9 mouse cellular contexts compared by ENCODE assay signal in genomic region chr5:137334317-137334716, GRCm38 (mm10). TPM values are rescaled to one million over a fixed set of nuclear protein-coding genes. Genes with fewer than 3 reads are reported as not detected.
DNase-seq lines count a peak whose midpoint lies in the region; ATAC-seq and TF ChIP-seq lines count a peak whose summit lies in the region.
"Had no signal": no experiment of that assay in that cellular context is flagged by ENCODE, and none has a peak within 500 bp of the region (broad histone marks: within the 10 kb centered on the region; RNA-seq: fewer than 3 reads in every experiment).

No protein-coding gene starts in this region.

- H3K4me3 ChIP-seq in heart, embryonic 10.5 days = peak overlapping the region; percentile 79
- H3K4me3 ChIP-seq in heart, adult 2 months = no peak overlapping the region
- H3K4me3 ChIP-seq in lung, embryonic 16.5 days (ENCODE audit: low read length) = peak overlapping the region; percentile 64
- H3K4me3 ChIP-seq in limb, embryonic 15.5 days = peak overlapping the region; percentile 69
- peak overlapping the region; percentile 74 for H3K4me3 ChIP-seq in stomach, embryonic 16.5 days (replicated peaks; ENCODE audit: low read length)

- no peak overlapping the region for H3K9ac ChIP-seq in heart, adult 2 months (ENCODE audit: low read depth, low read length)
- peak overlapping the region; percentile 19; the same call in 1 of the 2 replicates for H3K9ac ChIP-seq in lung, embryonic 16.5 days (ENCODE audit: low read length)
- H3K9ac ChIP-seq in limb, embryonic 15.5 days = no peak overlapping the region
- H3K9ac ChIP-seq in stomach, embryonic 16.5 days (ENCODE audit: low read length) = no peak overlapping the region

- DNase-seq in heart, embryonic 10.5 days (ENCODE audit: low spot score) = no peak
- no peak for DNase-seq in heart, adult 2 months
- DNase-seq in lung, postnatal 14 days = no peak
- no peak for DNase-seq in cerebellum, postnatal 10 days
- DNase-seq in layer of hippocampus, postnatal 10 days (ENCODE audit: low spot score in 2 of 2) = no peak

- intact Hi-C loops in heart, adult 2 months (cut with DNase I) = loop anchor here (1.0 kb wide), 1 partner anchor 42 kb away; no protein-coding TSS in a partner anchor

- no peaks in the 10 kb centered on the region for H3K79me2 ChIP-seq in heart, adult 2 months (replicated peaks; ENCODE audit: control insufficient read depth, insufficient read depth, low read length)

- H3K9me3 ChIP-seq in heart, embryonic 10.5 days = no peaks in the 10 kb centered on the region
- H3K9me3 ChIP-seq in lung, embryonic 16.5 days (ENCODE audit: control insufficient read depth, low read length) = no peaks in the 10 kb centered on the region
- no peaks in the 10 kb centered on the region for H3K9me3 ChIP-seq in limb, embryonic 15.5 days
- H3K9me3 ChIP-seq in stomach, embryonic 16.5 days (replicated peaks; ENCODE audit: control insufficient read depth, low read length) = no peaks in the 10 kb centered on the region

- WGBS in heart, embryonic 10.5 days = 50% methylated on average over 10 of the region's 10 CpGs
- 43% methylated on average over 10 of the region's 10 CpGs for WGBS in heart, adult 2 months
- WGBS in lung, embryonic 16.5 days = 39% methylated on average over 10 of the region's 10 CpGs
- 59% methylated on average over 10 of the region's 10 CpGs for WGBS in limb, embryonic 15.5 days
- WGBS in stomach, embryonic 16.5 days = 41% methylated on average over 10 of the region's 10 CpGs

- no peaks in the 10 kb centered on the region for H3K27me3 ChIP-seq in heart, embryonic 10.5 days (ENCODE audit: insufficient read depth, poor library complexity, severe bottlenecking)
- no peaks in the 10 kb centered on the region for H3K27me3 ChIP-seq in heart, adult 2 months (ENCODE audit: control insufficient read depth, insufficient read depth, low read length)
- H3K27me3 ChIP-seq in lung, embryonic 16.5 days (ENCODE audit: control insufficient read depth, insufficient read depth, low read depth, low read length) = no peaks in the 10 kb centered on the region
- no peaks in the 10 kb centered on the region for H3K27me3 ChIP-seq in limb, embryonic 15.5 days
- H3K27me3 ChIP-seq in stomach, embryonic 16.5 days (ENCODE audit: control insufficient read depth, insufficient read depth, low read length) = no peaks in the 10 kb centered on the region

- no peak for ATAC-seq in lung, embryonic 16.5 days (ENCODE audit: low read depth)
- ATAC-seq in limb, embryonic 15.5 days (ENCODE audit: insufficient number of reproducible peaks, low FRiP score, low TSS enrichment, low read depth) = no peak
- ATAC-seq in stomach, embryonic 16.5 days (ENCODE audit: insufficient read depth, low FRiP score) = no peak

- H3K27ac ChIP-seq in heart, embryonic 10.5 days = no peak overlapping the region
- H3K27ac ChIP-seq in heart, adult 2 months = no peak overlapping the region
- H3K27ac ChIP-seq in lung, embryonic 16.5 days (ENCODE audit: low read length) = peak overlapping the region; percentile 14
- no peak overlapping the region for H3K27ac ChIP-seq in limb, embryonic 15.5 days
- H3K27ac ChIP-seq in stomach, embryonic 16.5 days (ENCODE audit: low read length) = 0 out of 2 replicates have a peak overlapping the region, but pooled peaks have one; percentile 3
- H3K27ac ChIP-seq: macrophage had no signal

- TF ChIP-seq EP300 in heart, adult 2 months (IDR thresholded peaks at IDR 0.05; ENCODE audit: insufficient read depth, low read depth, low read length) = no peak

- TF ChIP-seq POLR2A in heart, adult 2 months (IDR thresholded peaks at IDR 0.05; ENCODE audit: insufficient read depth, low read depth, low read length) = no peak

- H3K4me1 ChIP-seq in heart, embryonic 10.5 days = peaks cover 36% of the 10 kb centered on the region
- peaks cover 1% of the 10 kb centered on the region; the same call in 1 of the 2 replicates for H3K4me1 ChIP-seq in heart, adult 2 months (ENCODE audit: control insufficient read depth, insufficient read depth, low read length)
- peaks cover 24% of the 10 kb centered on the region for H3K4me1 ChIP-seq in lung, embryonic 16.5 days (replicated peaks; ENCODE audit: control insufficient read depth, insufficient read depth, low read length)
- peaks cover 35% of the 10 kb centered on the region for H3K4me1 ChIP-seq in limb, embryonic 15.5 days
- peaks cover 12% of the 10 kb centered on the region for H3K4me1 ChIP-seq in stomach, embryonic 16.5 days (ENCODE audit: control insufficient read depth, insufficient read depth, low read length)

- H3K4me2 ChIP-seq in lung, embryonic 16.5 days (ENCODE audit: low read depth, low read length) = peak overlapping the region; percentile 82
- peak overlapping the region; percentile 99; the same call in 1 of the 2 replicates for H3K4me2 ChIP-seq in limb, embryonic 15.5 days
- H3K4me2 ChIP-seq in stomach, embryonic 16.5 days (ENCODE audit: low read depth, low read length) = peak overlapping the region; percentile 92

- TF ChIP-seq CTCF in heart, adult 2 months (IDR thresholded peaks at IDR 0.05) = no peak

- no peaks in the 10 kb centered on the region for H3K36me3 ChIP-seq in heart, embryonic 10.5 days
- H3K36me3 ChIP-seq in heart, adult 2 months (ENCODE audit: control insufficient read depth, insufficient read depth, low read length) = no peaks in the 10 kb centered on the region
- H3K36me3 ChIP-seq in lung, embryonic 16.5 days (ENCODE audit: control insufficient read depth, insufficient read depth, low read length) = no peaks in the 10 kb centered on the region
- H3K36me3 ChIP-seq in limb, embryonic 15.5 days = no peaks in the 10 kb centered on the region; the same call in 1 of the 2 replicates
- H3K36me3 ChIP-seq in stomach, embryonic 16.5 days (ENCODE audit: control insufficient read depth, insufficient read depth, low read length) = no peaks in the 10 kb centered on the region

RNA-seq across cellular contexts. Expression of gene Slc12a9, which starts 0.9 kb away (rescaled TPM):
- polyA plus RNA-seq in heart, embryonic 10.5 days (2016; fragmentation: Nextera tagmentation; extraction: Ambion mirVana) = 10.6 and 12.0 TPM in 2 replicates
- 1 to 10 TPM; 1.7 to 2.2 TPM for total RNA-seq in heart, adult 2 months (2021)
- polyA plus RNA-seq in heart, adult 2 months (2012; rRNA removed) = 6.0 and 8.9 TPM in 2 replicates
- 11.6 and 12.5 TPM in 2 replicates for polyA plus RNA-seq in lung, embryonic 16.5 days (2015; fragmentation: Nextera tagmentation; extraction: Ambion mirVana)
- 13.9 and 14.4 TPM in 2 replicates for polyA plus RNA-seq in limb, embryonic 15.5 days (2015; fragmentation: Nextera tagmentation; extraction: Ambion mirVana)
- polyA plus RNA-seq in stomach, embryonic 16.5 days (2015; fragmentation: Nextera tagmentation; extraction: Ambion mirVana) = 12.6 and 13.7 TPM in 2 replicates
- 10 to 100 TPM; 28.8 to 30.7 TPM for total RNA-seq in layer of hippocampus, postnatal 10 days (2021)

RNA-seq across cellular contexts. Expression of gene Ephb4, which starts 15.6 kb away (rescaled TPM):
- polyA plus RNA-seq in heart, embryonic 10.5 days (2016; fragmentation: Nextera tagmentation; extraction: Ambion mirVana) = 36.4 and 42.5 TPM in 2 replicates
- 10 to 100 TPM; 45.9 to 53.9 TPM for total RNA-seq in heart, adult 2 months (2021)
- 35.2 and 51.8 TPM in 2 replicates for polyA plus RNA-seq in heart, adult 2 months (2012; rRNA removed)
- 50.7 and 56.9 TPM in 2 replicates for polyA plus RNA-seq in lung, embryonic 16.5 days (2015; fragmentation: Nextera tagmentation; extraction: Ambion mirVana)
- 61.1 and 68.6 TPM in 2 replicates for polyA plus RNA-seq in limb, embryonic 15.5 days (2015; fragmentation: Nextera tagmentation; extraction: Ambion mirVana)
- 31.3 and 31.6 TPM in 2 replicates for polyA plus RNA-seq in stomach, embryonic 16.5 days (2015; fragmentation: Nextera tagmentation; extraction: Ambion mirVana)
- total RNA-seq in layer of hippocampus, postnatal 10 days (2021) = 1 to 10 TPM; 8.3 to 9.3 TPM
- polyA plus RNA-seq: macrophage had no signal

RNA-seq across cellular contexts. Expression of gene Trip6, which starts 20.1 kb away (rescaled TPM):
- polyA plus RNA-seq in heart, embryonic 10.5 days (2016; fragmentation: Nextera tagmentation; extraction: Ambion mirVana) = 55.6 and 62.2 TPM in 2 replicates
- 10 to 100 TPM; 12.5 to 13.6 TPM for total RNA-seq in heart, adult 2 months (2021)
- polyA plus RNA-seq in heart, adult 2 months (2012; rRNA removed) = 23.5 and 24.2 TPM in 2 replicates
- 90.5 and 94.0 TPM in 2 replicates for polyA plus RNA-seq in lung, embryonic 16.5 days (2015; fragmentation: Nextera tagmentation; extraction: Ambion mirVana)
- 109 and 110 TPM in 2 replicates for polyA plus RNA-seq in limb, embryonic 15.5 days (2015; fragmentation: Nextera tagmentation; extraction: Ambion mirVana)
- polyA plus RNA-seq in stomach, embryonic 16.5 days (2015; fragmentation: Nextera tagmentation; extraction: Ambion mirVana) = 77.6 and 77.8 TPM in 2 replicates
- total RNA-seq in layer of hippocampus, postnatal 10 days (2021) = 1 to 10 TPM; 6.2 to 7.7 TPM

RNA-seq across cellular contexts. Expression of gene Srrt, which starts 26.8 kb away (rescaled TPM):
- 124 and 147 TPM in 2 replicates for polyA plus RNA-seq in heart, embryonic 10.5 days (2016; fragmentation: Nextera tagmentation; extraction: Ambion mirVana)
- total RNA-seq in heart, adult 2 months (2021) = 10 to 100 TPM; 60.5 to 66.4 TPM
- polyA plus RNA-seq in heart, adult 2 months (2012; rRNA removed) = 63.9 and 74.2 TPM in 2 replicates
- polyA plus RNA-seq in lung, embryonic 16.5 days (2015; fragmentation: Nextera tagmentation; extraction: Ambion mirVana) = 141 and 144 TPM in 2 replicates
- polyA plus RNA-seq in limb, embryonic 15.5 days (2015; fragmentation: Nextera tagmentation; extraction: Ambion mirVana) = 113 and 117 TPM in 2 replicates
- 113 and 116 TPM in 2 replicates for polyA plus RNA-seq in stomach, embryonic 16.5 days (2015; fragmentation: Nextera tagmentation; extraction: Ambion mirVana)
- 100 to 1,000 TPM; 188 to 191 TPM for total RNA-seq in layer of hippocampus, postnatal 10 days (2021)

RNA-seq across cellular contexts. Expression of gene Ufsp1, which starts 39.9 kb away (rescaled TPM):
- 11.1 and 12.3 TPM in 2 replicates for polyA plus RNA-seq in heart, embryonic 10.5 days (2016; fragmentation: Nextera tagmentation; extraction: Ambion mirVana)
- total RNA-seq in heart, adult 2 months (2021) = 1 to 10 TPM; 8.1 to 8.8 TPM
- polyA plus RNA-seq in heart, adult 2 months (2012; rRNA removed) = 11.8 and 12.8 TPM in 2 replicates
- polyA plus RNA-seq in lung, embryonic 16.5 days (2015; fragmentation: Nextera tagmentation; extraction: Ambion mirVana) = 5.1 and 5.6 TPM in 2 replicates
- polyA plus RNA-seq in limb, embryonic 15.5 days (2015; fragmentation: Nextera tagmentation; extraction: Ambion mirVana) = 6.7 and 11.3 TPM in 2 replicates
- polyA plus RNA-seq in stomach, embryonic 16.5 days (2015; fragmentation: Nextera tagmentation; extraction: Ambion mirVana) = 7.3 and 8.6 TPM in 2 replicates
- total RNA-seq in layer of hippocampus, postnatal 10 days (2021) = 10 to 100 TPM; 20.4 to 21.8 TPM

Comparison
In these comparisons a context has a peak if more than half of its experiments do, and no peak if none do; other contexts are left out.
1. H3K27ac ChIP-seq: peak in lung, embryonic 16.5 days (single experiment) and stomach, embryonic 16.5 days (single experiment); none in heart, embryonic 10.5 days (single experiment), heart, adult 2 months (single experiment) and limb, embryonic 15.5 days (single experiment).
2. Peak in every context shown above with its lines, with median percentiles within 50 percentile points of each other: H3K4me2 ChIP-seq.